Comparison of ENCODE assay signal across 10 mouse cellular contexts in the genomic region with DNA sequence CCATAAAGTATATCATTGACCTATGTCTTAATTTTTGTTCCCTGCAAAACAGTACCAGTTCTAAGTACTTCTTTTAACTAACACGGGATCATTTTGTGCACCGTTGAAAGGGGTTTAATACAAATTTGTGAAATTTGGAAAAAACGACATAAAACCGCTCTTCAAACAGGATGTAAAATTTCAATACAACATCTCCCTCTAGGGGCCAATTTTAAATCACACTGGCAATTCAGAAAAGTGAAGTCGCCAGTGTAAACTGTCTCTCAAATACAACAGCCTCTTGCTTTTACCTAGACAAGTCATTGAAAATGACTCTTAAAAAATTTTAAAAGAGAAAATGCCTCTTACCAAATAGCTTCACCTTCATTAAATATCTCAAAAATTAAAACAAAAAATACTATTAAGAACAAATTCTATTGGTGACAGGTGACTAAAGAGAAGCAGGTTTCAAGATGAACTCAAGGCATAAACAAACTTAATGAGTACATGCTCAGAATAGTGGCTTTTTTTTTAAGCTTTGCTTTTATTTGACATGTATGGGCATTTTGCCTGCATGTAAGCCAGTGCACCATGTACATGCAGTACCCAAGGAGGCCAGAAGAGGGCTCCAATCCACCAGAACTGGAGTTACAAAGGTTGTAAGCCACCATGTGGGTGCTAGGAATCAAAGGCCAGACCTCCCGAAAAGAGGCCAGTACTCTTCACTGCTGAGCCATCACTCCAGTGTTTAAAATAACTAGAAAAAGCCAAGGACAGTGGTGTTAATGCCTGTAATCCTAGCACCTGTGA. TPM values are rescaled to one million over a fixed set of nuclear protein-coding genes. Genes with fewer than 3 reads are reported as not detected.
DNase-seq lines count a peak whose midpoint lies in the region; ATAC-seq and TF ChIP-seq lines count a peak whose summit lies in the region.
"Had no signal": no experiment of that assay in that cellular context is flagged by ENCODE, and none has a peak within 500 bp of the region (broad histone marks: within the 10 kb centered on the region; RNA-seq: fewer than 3 reads in every experiment).

No protein-coding gene starts in this region.

- peak; percentile 66 for TF ChIP-seq CTCF in intestine, postnatal 0 days (IDR thresholded peaks at IDR 0.05; ENCODE audit: low read depth)

- no peaks in the 10 kb centered on the region for H3K27me3 ChIP-seq in intestine, postnatal 0 days (replicated peaks; ENCODE audit: control insufficient read depth, insufficient read depth, low read length)
- no peaks in the 10 kb centered on the region for H3K27me3 ChIP-seq in intestine, embryonic 15.5 days (replicated peaks)
- no peaks in the 10 kb centered on the region for H3K27me3 ChIP-seq in splenic B cell, adult 2 months (ENCODE audit: control insufficient read depth, insufficient read depth, low read length, poor library complexity, severe bottlenecking)
- H3K27me3 ChIP-seq: embryonic facial prominence, embryonic 15.5 days; limb, embryonic 13.5 days had no signal

- WGBS in intestine, postnatal 0 days, result 42% methylated on average over 6 of the region's 6 CpGs
- 30% methylated on average over 6 of the region's 6 CpGs for WGBS in intestine, embryonic 15.5 days

- H3K36me3 ChIP-seq in intestine, postnatal 0 days (ENCODE audit: control insufficient read depth, insufficient read depth), result no peaks in the 10 kb centered on the region
- H3K36me3 ChIP-seq in intestine, embryonic 15.5 days, result no peaks in the 10 kb centered on the region
- no peaks in the 10 kb centered on the region for H3K36me3 ChIP-seq in splenic B cell, adult 2 months (ENCODE audit: control insufficient read depth, insufficient read depth, low read length, poor library complexity, severe bottlenecking)

- DNase-seq in CD4-positive, CD25-positive, alpha-beta regulatory T cell, adult 2 months (ENCODE audit: low read depth, low spot score), result peak; percentile 84
- peak; percentile 89 for DNase-seq in R1 (ENCODE audit: low read depth, low spot score)
- DNase-seq in kidney, postnatal 25 days, result peak; percentile 54 to 68
- peak; percentile 83 for DNase-seq in splenic B cell, adult 2 months (ENCODE audit: low read depth, low spot score)
- no peak for DNase-seq in gastrocnemius, postnatal 36 days

- H3K9ac ChIP-seq in intestine, postnatal 0 days (ENCODE audit: low read depth, low read length), result no peak overlapping the region
- H3K9ac ChIP-seq in intestine, embryonic 15.5 days, result no peak overlapping the region
- H3K9ac ChIP-seq: embryonic facial prominence, embryonic 15.5 days; limb, embryonic 13.5 days had no signal

- intact Hi-C loops in gastrocnemius, postnatal 36 days (cut with DNase I), result loop anchor here (1.0 kb wide), 1 partner anchor 202 kb away; no protein-coding TSS in a partner anchor

- no peak for ATAC-seq in intestine, postnatal 0 days
- ATAC-seq in intestine, embryonic 15.5 days, result no peak
- ATAC-seq in megakaryocyte-erythroid progenitor cell, adult 5-6 weeks (replicated peaks; ENCODE audit: low FRiP score, low TSS enrichment, poor library complexity, severe bottlenecking), result no peak

- no peak overlapping the region for H3K27ac ChIP-seq in intestine, postnatal 0 days (ENCODE audit: low read depth, low read length)
- H3K27ac ChIP-seq in intestine, embryonic 15.5 days, result no peak overlapping the region
- H3K27ac ChIP-seq: embryonic facial prominence, embryonic 15.5 days; limb, embryonic 13.5 days had no signal

- H3K4me2 ChIP-seq in intestine, postnatal 0 days (replicated peaks; ENCODE audit: low read depth), result no peak overlapping the region
- no peak overlapping the region for H3K4me2 ChIP-seq in intestine, embryonic 15.5 days (replicated peaks)
- H3K4me2 ChIP-seq: embryonic facial prominence, embryonic 15.5 days; limb, embryonic 13.5 days had no signal

- no peaks in the 10 kb centered on the region for H3K4me1 ChIP-seq in intestine, postnatal 0 days (replicated peaks; ENCODE audit: control insufficient read depth, insufficient read depth, low read length)
- peaks cover 18% of the 10 kb centered on the region for H3K4me1 ChIP-seq in intestine, embryonic 15.5 days (replicated peaks)

- no peaks in the 10 kb centered on the region for H3K9me3 ChIP-seq in intestine, postnatal 0 days (ENCODE audit: control insufficient read depth)
- no peaks in the 10 kb centered on the region for H3K9me3 ChIP-seq in intestine, embryonic 15.5 days

- H3K4me3 ChIP-seq in intestine, postnatal 0 days (ENCODE audit: low read depth, low read length), result no peak overlapping the region
- no peak overlapping the region for H3K4me3 ChIP-seq in intestine, embryonic 15.5 days (replicated peaks)
- H3K4me3 ChIP-seq: embryonic facial prominence, embryonic 15.5 days; limb, embryonic 13.5 days had no signal

RNA-seq across cellular contexts. Expression of gene Vgll4, which starts 43.2 kb away (rescaled TPM):
- polyA plus RNA-seq in intestine, postnatal 0 days (2015; fragmentation: Nextera tagmentation; extraction: Ambion mirVana), result 31.1 and 33.0 TPM in 2 replicates
- polyA plus RNA-seq in intestine, embryonic 15.5 days (2015; fragmentation: Nextera tagmentation; extraction: Ambion mirVana), result 74.8 and 76.0 TPM in 2 replicates
- total RNA-seq in megakaryocyte-erythroid progenitor cell, adult 5-6 weeks (2014; fragmentation: Nextera tagmentation), result 19.1 and 28.6 TPM in 2 replicates
- total RNA-seq in megakaryocyte-erythroid progenitor cell, adult 5-6 weeks (2017), result 22.2 and 25.9 TPM in 2 replicates
- total RNA-seq in gastrocnemius, postnatal 36 days (2021), result 10 to 100 TPM; 13.4 to 14.5 TPM

Comparison
In these comparisons a context has a peak if more than half of its experiments do, and no peak if none do; other contexts are left out.
1. DNase-seq: peak in CD4-positive, CD25-positive, alpha-beta regulatory T cell, adult 2 months (single experiment), R1 (single experiment), kidney, postnatal 25 days (2 of 2) and splenic B cell, adult 2 months (single experiment); none in gastrocnemius, postnatal 36 days (0 of 2).